Mouse (Mus musculus) gastrocnemius, adult 2 months (tissue): ENCODE results near the gene Krtap29-1. TPM values are rescaled to one million over a fixed set of nuclear protein-coding genes. Genes with fewer than 3 reads are reported as not detected.
A peak's percentile ranks its signal among the peaks of the same experiment; 100 is the strongest.

ENCODE experiments used
- DNase-seq: peaks from one replicate; pipeline ENCODE4 v3.0.0; 2022
- H3K27ac ChIP-seq: fragments of 200-600 bp; 2 replicates; pipeline ENCODE4 v1.8.1; 2022; ENCODE audit warnings: mild to moderate bottlenecking
- H3K4me3 ChIP-seq: fragments of 200-600 bp; 2 replicates; pipeline ENCODE4 v1.8.1; 2022; ENCODE audit warnings: mild to moderate bottlenecking, moderate library complexity
- CTCF ChIP-seq: fragments of 200-600 bp; IDR thresholded peaks from 2 replicates; pipeline ENCODE4 v1.8.1; 2022; ENCODE audit warnings: antibody characterized with exemption, mild to moderate bottlenecking, moderate library complexity
- intact Hi-C: fragments of 180-260 bp; cut with DNase I; formaldehyde crosslinking; loops from one replicate; pipeline ENCODE4 v1.15.1; 2025
- total RNA-seq, 2 experiments: library from RNA; stranded (reverse); gene quantifications; 2 replicates each; pipeline ENCODE4 v1.2.3; 2021

Krtap29-1 gene
- total RNA-seq, 2 experiments from 2014 or later, result not detected

GRCm38 (mm10) chr11:99989881-99990405 lies 11.1 kb upstream of the Krtap29-1 start:
- no peak for TF ChIP-seq CTCF
- no peak overlapping the region for H3K27ac ChIP-seq
- no peak for DNase-seq
- no peak overlapping the region for H3K4me3 ChIP-seq
- intact Hi-C loops, result no loop called here

GRCm38 (mm10) chr11:99988530-99988929 lies 9.7 kb upstream of the Krtap29-1 start:
- no peak for TF ChIP-seq CTCF
- Histone ChIP-seq H3K4me3 (no peak overlapping the region), H3K27ac (no peak overlapping the region)
- intact Hi-C loops, result no loop called here
- no peak for DNase-seq

- intact Hi-C loops, result no loop called here
- H3K4me3 ChIP-seq, result peak within 1 kb of the TSS; percentile 38
- no peak for TF ChIP-seq CTCF
- no peak for DNase-seq
- H3K27ac ChIP-seq, result no peak within 1 kb of the TSS
Measured at GRCm38 (mm10) chr11:99986180-99986647, 7.4 kb upstream of the Krtap29-1 start, which contains the start of gene Krtap16-1. TSS of gene Krtap16-1 (minus strand) at chr11:99986597.

GRCm38 (mm10) chr11:99985291-99986092 lies 6.6 kb upstream of the Krtap29-1 start:
- intact Hi-C loops, result no loop called here
- Histone ChIP-seq H3K4me3 (peak overlapping the region; percentile 38), H3K27ac (no peak overlapping the region)
- peak; percentile 82 for DNase-seq
- TF ChIP-seq CTCF, result no peak

GRCm38 (mm10) chr11:99983442-99983841 lies 4.6 kb upstream of the Krtap29-1 start:
- no peak for TF ChIP-seq CTCF
- intact Hi-C loops, result no loop called here
- Histone ChIP-seq H3K27ac (no peak overlapping the region), H3K4me3 (no peak overlapping the region)
- DNase-seq, result no peak

- H3K4me3 ChIP-seq, result no peak overlapping the region
- TF ChIP-seq CTCF, result no peak
- no peak overlapping the region for H3K27ac ChIP-seq
- intact Hi-C loops, result no loop called here
- DNase-seq, result no peak
Measured at GRCm38 (mm10) chr11:99982731-99983130, 3.9 kb upstream of the Krtap29-1 start.

- intact Hi-C loops, result no loop called here
- no peak overlapping the region for H3K27ac ChIP-seq
- DNase-seq, result no peak
- no peak overlapping the region for H3K4me3 ChIP-seq
- no peak for TF ChIP-seq CTCF
Measured at GRCm38 (mm10) chr11:99965961-99966360, 12.9 kb downstream of the Krtap29-1 start.

GRCm38 (mm10) chr11:99964213-99964612 lies 14.6 kb downstream of the Krtap29-1 start:
- no peak for TF ChIP-seq CTCF
- intact Hi-C loops, result no loop called here
- Histone ChIP-seq H3K4me3 (no peak overlapping the region), H3K27ac (no peak overlapping the region)
- no peak for DNase-seq

GRCm38 (mm10) chr11:99948175-99948574 lies 30.7 kb downstream of the Krtap29-1 start, which contains the start of gene Krtap9-5:
TSS of gene Krtap9-5 (plus strand) at chr11:99948475.
- intact Hi-C loops, result no loop called here
- H3K27ac ChIP-seq, result no peak within 1 kb of the TSS
- no peak for DNase-seq
- TF ChIP-seq CTCF, result no peak
- no peak within 1 kb of the TSS for H3K4me3 ChIP-seq

- DNase-seq, result no peak
- intact Hi-C loops, result no loop called here
- no peak for TF ChIP-seq CTCF
- Histone ChIP-seq H3K27ac (no peak overlapping the region), H3K4me3 (no peak overlapping the region)
Measured at GRCm38 (mm10) chr11:99937751-99938264, 41.0 kb downstream of the Krtap29-1 start.

GRCm38 (mm10) chr11:99935991-99936390 lies 42.9 kb downstream of the Krtap29-1 start, which contains the start of gene Krtap31-2:
TSS of gene Krtap31-2 (plus strand) at chr11:99936291.
- Histone ChIP-seq H3K4me3 (no peak within 1 kb of the TSS), H3K27ac (no peak within 1 kb of the TSS)
- no peak for TF ChIP-seq CTCF
- intact Hi-C loops, result no loop called here
- DNase-seq, result no peak

Other genes starting within 250 kb of the Krtap29-1 start
- not detected for gene Gm14180, start 244.8 kb downstream of the Krtap29-1 start, total RNA-seq
- gene Gm11595, start 206.1 kb downstream of the Krtap29-1 start, total RNA-seq, result not detected
- not detected for gene Krtap4-8, start 198.3 kb downstream of the Krtap29-1 start, total RNA-seq
- gene Krtap4-9, start 193.9 kb downstream of the Krtap29-1 start, total RNA-seq, result not detected
- gene Gm11596, start 185.6 kb downstream of the Krtap29-1 start, total RNA-seq, result not detected
- gene Gm11569, start 180.1 kb downstream of the Krtap29-1 start, total RNA-seq, result not detected
- gene Gm11554, start 174.6 kb downstream of the Krtap29-1 start, total RNA-seq, result not detected
- not detected for gene Krtap4-13, start 169.2 kb downstream of the Krtap29-1 start, total RNA-seq
- gene Gm11564, start 163.4 kb downstream of the Krtap29-1 start, total RNA-seq, result not detected
- not detected for gene 2300003K06Rik, start 141.0 kb downstream of the Krtap29-1 start, total RNA-seq
- gene Krtap4-16, start 127.4 kb downstream of the Krtap29-1 start, total RNA-seq, result not detected
- not detected for gene Gm11568, start 121.1 kb downstream of the Krtap29-1 start, total RNA-seq
- gene Gm11559, start 114.6 kb downstream of the Krtap29-1 start, total RNA-seq, result not detected
- gene Krtap9-1, start 105.7 kb downstream of the Krtap29-1 start, total RNA-seq, result not detected
- gene Gm11567, start 99.9 kb downstream of the Krtap29-1 start, total RNA-seq, result not detected
- gene Krtap31-1, start 71.1 kb downstream of the Krtap29-1 start, total RNA-seq, result not detected
- gene Gm11565, start 64.3 kb downstream of the Krtap29-1 start, total RNA-seq, result not detected
- gene Krtap31-2, start 42.8 kb downstream of the Krtap29-1 start, total RNA-seq, result not detected
- not detected for gene Krtap9-5, start 30.6 kb downstream of the Krtap29-1 start, total RNA-seq
- gene Krtap16-1, start 7.5 kb upstream of the Krtap29-1 start, total RNA-seq, result not detected
- not detected for gene Krtap17-1, start 14.9 kb upstream of the Krtap29-1 start, total RNA-seq
- not detected for gene Krt33a, start 37.2 kb upstream of the Krtap29-1 start, total RNA-seq
- not detected for gene Krt33b, start 50.8 kb upstream of the Krtap29-1 start, total RNA-seq
- gene Krt34, start 62.5 kb upstream of the Krtap29-1 start, total RNA-seq, result not detected
- gene Krt31, start 71.5 kb upstream of the Krtap29-1 start, total RNA-seq, result not detected
- gene Krt32, start 109.2 kb upstream of the Krtap29-1 start, total RNA-seq, result not detected
- gene Krt35, start 117.2 kb upstream of the Krtap29-1 start, total RNA-seq, result not detected
- not detected for gene Krt36, start 126.6 kb upstream of the Krtap29-1 start, total RNA-seq
- not detected for gene Krt13, start 142.5 kb upstream of the Krtap29-1 start, total RNA-seq
- gene Krt15, start 156.9 kb upstream of the Krtap29-1 start, total RNA-seq, result not detected
- under 1 TPM in 1 of 2 experiments, not detected in 1; 0.20 TPM for gene Krt19, start 169.6 kb upstream of the Krtap29-1 start, total RNA-seq
- not detected for gene Krt9, start 214.2 kb upstream of the Krtap29-1 start, total RNA-seq
- gene Krt14, start 228.5 kb upstream of the Krtap29-1 start, total RNA-seq, result not detected